Mouse (Mus musculus): ENCODE data around the gene Sfmbt1. TPM values are rescaled to one million over a fixed set of nuclear protein-coding genes. Genes with fewer than 3 reads are reported as not detected.

The Sfmbt1 gene
- 16.9 and 18.1 TPM in 2 replicates for polyA plus RNA-seq (2016; fragmentation: Nextera tagmentation; extraction: Ambion mirVana)

DNA sequence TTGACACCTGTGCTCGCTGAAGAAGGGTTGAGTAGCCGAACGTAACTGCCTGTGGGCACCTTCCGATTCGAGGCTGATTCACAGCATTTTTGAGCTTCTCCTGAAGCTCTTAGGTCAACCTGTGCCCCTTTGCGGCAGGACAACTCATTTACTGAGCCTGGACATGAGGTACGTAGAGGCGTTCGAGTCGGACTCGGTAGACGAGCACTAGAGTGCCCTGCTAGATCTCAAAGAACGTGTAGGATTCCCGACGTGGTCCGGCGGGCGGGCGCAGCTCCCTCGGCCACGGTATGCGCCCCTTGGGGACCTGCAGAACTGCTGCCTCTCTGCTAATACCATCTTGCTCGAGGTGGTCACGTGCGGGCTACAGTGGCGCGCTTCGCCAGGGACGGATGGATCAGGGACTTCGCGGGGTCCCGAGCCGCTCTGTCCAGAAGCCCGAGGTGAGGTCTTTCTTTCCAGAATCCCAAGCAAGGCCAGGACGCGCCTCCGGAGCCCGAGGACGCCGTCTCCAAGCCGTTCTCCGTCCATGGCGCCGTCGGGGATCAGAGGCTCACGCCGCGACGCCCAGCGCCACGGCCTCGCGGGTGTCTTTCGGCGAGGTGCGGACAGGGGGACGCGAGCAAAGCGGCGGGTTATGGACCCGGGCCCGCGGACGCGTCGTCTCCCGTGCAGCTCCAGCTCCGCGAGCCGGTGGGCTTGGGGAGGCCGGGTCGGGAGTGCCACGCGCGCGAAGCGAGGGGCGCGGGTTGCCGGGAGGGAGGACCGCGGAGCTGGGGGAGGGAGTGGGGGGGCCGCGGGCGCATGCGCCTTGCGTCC, at the start of gene Sfmbt1:
TSS of gene Sfmbt1 (plus strand) at position 51 of the 819 bp plus-strand sequence.
- WGBS = 2% methylated on average over 84 of the region's 87 CpGs
- peak within 1 kb of the TSS; percentile 80 for H3K4me2 ChIP-seq
- H3K9me3 ChIP-seq = no peaks in the 10 kb centered on the region
- H3K9ac ChIP-seq (replicated peaks) = peak within 1 kb of the TSS; percentile 89
- H3K36me3 ChIP-seq = no peaks in the 10 kb centered on the region
- peak within 1 kb of the TSS; percentile 95 for H3K27ac ChIP-seq
- peak; percentile 71; the same call in 1 of the 2 replicates for ATAC-seq (ENCODE audit: insufficient number of reproducible peaks, insufficient read depth, low FRiP score, low TSS enrichment, low read depth)
- H3K27me3 ChIP-seq = peaks cover 18% of the 10 kb centered on the region
- peaks cover 10% of the 10 kb centered on the region; the same call in 1 of the 2 replicates for H3K4me1 ChIP-seq (replicated peaks)
- H3K4me3 ChIP-seq (replicated peaks) = peak within 1 kb of the TSS; percentile 87

GRCm38 (mm10) chr14:30666061-30666460, 48.6 kb upstream of the Sfmbt1 start:
- Histone ChIP-seq H3K4me1 (replicated peaks) (no peaks in the 10 kb centered on the region), H3K27me3 (no peaks in the 10 kb centered on the region), H3K36me3 (peaks cover 86% of the 10 kb centered on the region), H3K27ac (no peak overlapping the region), H3K4me3 (replicated peaks) (no peak overlapping the region), H3K9me3 (no peaks in the 10 kb centered on the region), H3K4me2 (no peak overlapping the region), H3K9ac (replicated peaks) (no peak overlapping the region)
- no peak for ATAC-seq (ENCODE audit: insufficient number of reproducible peaks, insufficient read depth, low FRiP score, low TSS enrichment, low read depth)
- WGBS = 75% methylated on average over 3 of the region's 3 CpGs

- Histone ChIP-seq H3K4me2 (no peak overlapping the region), H3K27me3 (no peaks in the 10 kb centered on the region), H3K27ac (no peak overlapping the region), H3K9me3 (no peaks in the 10 kb centered on the region), H3K4me3 (replicated peaks) (no peak overlapping the region), H3K36me3 (peaks cover 86% of the 10 kb centered on the region), H3K9ac (replicated peaks) (no peak overlapping the region), H3K4me1 (replicated peaks) (no peaks in the 10 kb centered on the region)
- no peak for ATAC-seq (ENCODE audit: insufficient number of reproducible peaks, insufficient read depth, low FRiP score, low TSS enrichment, low read depth)
- 94% methylated on average over 4 of the region's 4 CpGs for WGBS
These were observed 48.0 kb upstream of the Sfmbt1 start for GRCm38 (mm10) chr14:30666604-30667003.

DNA sequence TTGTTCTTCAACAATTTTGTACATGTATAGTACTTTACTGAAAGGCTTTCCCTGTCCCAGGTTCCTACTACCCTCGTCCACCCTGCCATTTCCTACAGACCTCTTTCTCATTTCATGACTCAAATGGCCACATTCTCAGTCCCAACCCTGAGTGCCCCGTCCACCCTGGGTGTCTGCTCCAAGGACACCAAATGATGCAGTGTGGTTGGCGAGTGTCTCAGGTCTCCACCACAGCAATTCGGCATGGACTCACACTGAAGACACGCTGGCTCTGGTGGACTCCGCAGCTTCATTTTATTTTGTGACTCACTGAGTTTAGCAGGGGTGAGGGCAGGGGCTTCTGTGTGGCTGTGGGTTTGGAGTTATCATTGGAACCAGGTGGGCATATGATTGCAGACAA, 44.5 kb upstream of the Sfmbt1 start:
- H3K36me3 ChIP-seq = peaks cover 84% of the 10 kb centered on the region

GRCm38 (mm10) chr14:30671095-30671985, 43.3 kb upstream of the Sfmbt1 start:
- H3K9ac ChIP-seq (replicated peaks) = no peak overlapping the region
- H3K4me2 ChIP-seq = no peak overlapping the region
- H3K9me3 ChIP-seq = no peaks in the 10 kb centered on the region
- H3K36me3 ChIP-seq = peaks cover 83% of the 10 kb centered on the region
- no peak overlapping the region for H3K27ac ChIP-seq
- H3K4me3 ChIP-seq (replicated peaks) = no peak overlapping the region
- H3K4me1 ChIP-seq (replicated peaks) = no peaks in the 10 kb centered on the region
- ATAC-seq (ENCODE audit: insufficient number of reproducible peaks, insufficient read depth, low FRiP score, low TSS enrichment, low read depth) = no peak; the same call in 1 of the 2 replicates
- H3K27me3 ChIP-seq = no peaks in the 10 kb centered on the region
- WGBS = 74% methylated on average over 15 of the region's 15 CpGs

More for the DNA sequence above, 44.5 kb upstream of the Sfmbt1 start:
- Histone ChIP-seq H3K4me1 (replicated peaks) (no peaks in the 10 kb centered on the region), H3K9me3 (no peaks in the 10 kb centered on the region), H3K4me3 (replicated peaks) (no peak overlapping the region), H3K27me3 (no peaks in the 10 kb centered on the region), H3K9ac (replicated peaks) (no peak overlapping the region), H3K4me2 (no peak overlapping the region), H3K27ac (no peak overlapping the region)
- no peak for ATAC-seq (ENCODE audit: insufficient number of reproducible peaks, insufficient read depth, low FRiP score, low TSS enrichment, low read depth)
- 90% methylated on average over 6 of the region's 6 CpGs for WGBS

DNA sequence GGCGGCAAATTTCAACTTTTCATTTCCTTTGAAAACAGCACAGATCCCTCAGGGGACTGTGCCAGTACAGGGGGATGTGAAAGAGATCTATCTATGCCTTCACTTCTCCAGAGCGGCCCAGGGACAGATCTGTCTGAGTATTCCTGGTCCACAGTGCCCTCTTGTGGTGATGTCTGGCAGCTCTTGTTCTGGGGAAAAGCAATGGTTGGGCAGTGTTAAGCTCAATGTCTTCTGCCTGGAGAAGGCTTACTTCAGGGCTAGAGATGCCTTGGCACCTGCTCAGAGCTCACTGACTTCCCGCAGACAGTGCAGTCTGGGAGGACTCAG, 42.7 kb upstream of the Sfmbt1 start:
- WGBS = 11% methylated on average over 3 of the region's 3 CpGs
- H3K36me3 ChIP-seq = peaks cover 83% of the 10 kb centered on the region
- no peak overlapping the region for H3K4me3 ChIP-seq (replicated peaks)
- H3K27ac ChIP-seq = no peak overlapping the region
- H3K9me3 ChIP-seq = no peaks in the 10 kb centered on the region
- no peaks in the 10 kb centered on the region for H3K27me3 ChIP-seq
- H3K4me1 ChIP-seq (replicated peaks) = no peaks in the 10 kb centered on the region
- H3K9ac ChIP-seq (replicated peaks) = no peak overlapping the region
- no peak overlapping the region for H3K4me2 ChIP-seq
- peak; percentile 59; the same call in 1 of the 2 replicates for ATAC-seq (ENCODE audit: insufficient number of reproducible peaks, insufficient read depth, low FRiP score, low TSS enrichment, low read depth)

DNA sequence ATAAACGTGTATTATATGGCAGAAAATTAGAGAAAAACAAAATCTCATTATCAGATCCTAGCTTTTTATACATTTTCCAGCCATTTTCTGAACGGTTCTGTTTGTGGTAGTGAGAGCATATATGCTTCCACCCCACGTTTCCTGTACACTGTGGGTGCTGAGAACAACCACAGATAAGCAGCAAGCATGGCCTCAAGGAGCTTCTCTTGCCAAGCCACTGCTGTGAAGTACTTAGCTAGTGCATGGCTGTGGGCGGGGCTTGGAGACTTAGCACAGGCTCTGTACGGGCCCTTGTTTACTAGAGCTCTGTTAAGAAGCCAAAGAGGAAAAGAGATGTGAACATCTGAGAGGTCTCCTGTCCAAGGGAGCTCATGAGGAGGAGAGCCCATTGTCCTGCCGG, 39.7 kb upstream of the Sfmbt1 start:
- WGBS = 76% methylated on average over 6 of the region's 6 CpGs

DNA sequence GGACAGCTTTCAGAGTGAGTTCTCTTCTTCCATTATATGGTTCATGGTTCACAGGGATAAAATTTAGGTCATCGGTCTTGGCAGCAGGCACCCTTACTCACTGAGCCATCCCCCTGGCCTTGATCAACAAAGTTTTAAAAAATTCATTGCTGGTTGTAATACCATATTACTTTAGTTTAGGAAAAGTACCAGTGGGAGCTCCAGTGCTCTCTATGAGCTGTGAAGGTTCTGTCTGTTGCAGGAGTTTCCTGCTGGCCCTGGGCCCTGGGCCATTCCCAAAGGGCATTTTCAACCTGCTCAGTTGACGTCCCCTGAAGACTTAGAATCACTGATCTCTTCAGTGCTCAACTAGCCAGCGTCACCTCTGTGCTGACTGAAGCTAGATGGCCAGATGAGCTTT, 32.5 kb upstream of the Sfmbt1 start:
- WGBS = 89% methylated on average over 3 of the region's 3 CpGs
- ATAC-seq (ENCODE audit: insufficient number of reproducible peaks, insufficient read depth, low FRiP score, low TSS enrichment, low read depth) = no peak

More for the DNA sequence above, 39.7 kb upstream of the Sfmbt1 start:
- Histone ChIP-seq H3K9ac (replicated peaks) (no peak overlapping the region), H3K4me1 (replicated peaks) (no peaks in the 10 kb centered on the region), H3K36me3 (peaks cover 84% of the 10 kb centered on the region), H3K27ac (no peak overlapping the region), H3K4me2 (no peak overlapping the region), H3K27me3 (no peaks in the 10 kb centered on the region), H3K4me3 (replicated peaks) (no peak overlapping the region), H3K9me3 (no peaks in the 10 kb centered on the region)
- ATAC-seq (ENCODE audit: insufficient number of reproducible peaks, insufficient read depth, low FRiP score, low TSS enrichment, low read depth) = no peak

DNA sequence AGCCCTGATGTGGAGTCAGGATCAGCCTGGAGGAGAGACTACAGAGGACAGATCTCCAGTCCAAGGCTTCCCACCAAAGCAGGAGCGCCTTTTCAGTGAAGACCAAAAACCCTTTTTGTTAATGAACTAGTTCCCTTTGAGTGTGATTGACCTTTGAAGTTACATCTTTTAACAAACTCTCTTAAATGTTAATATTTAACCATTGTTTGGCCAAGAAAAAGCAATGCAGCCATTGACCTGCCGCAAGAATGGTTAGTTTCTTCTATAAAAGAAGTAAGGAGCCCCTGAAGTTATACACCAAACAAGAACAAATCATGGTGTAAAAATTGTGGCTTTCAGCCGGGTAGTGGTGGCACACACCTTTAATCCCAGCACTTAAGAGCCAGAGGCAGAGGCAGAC, 24.0 kb upstream of the Sfmbt1 start:
- no peak overlapping the region for H3K27ac ChIP-seq
- WGBS = 92% methylated on average over 3 of the region's 3 CpGs
- peaks cover 61% of the 10 kb centered on the region for H3K36me3 ChIP-seq
- H3K27me3 ChIP-seq = no peaks in the 10 kb centered on the region
- no peaks in the 10 kb centered on the region for H3K4me1 ChIP-seq (replicated peaks)
- ATAC-seq (ENCODE audit: insufficient number of reproducible peaks, insufficient read depth, low FRiP score, low TSS enrichment, low read depth) = no peak
- H3K9me3 ChIP-seq = no peaks in the 10 kb centered on the region
- H3K4me2 ChIP-seq = no peak overlapping the region
- H3K4me3 ChIP-seq (replicated peaks) = no peak overlapping the region
- no peak overlapping the region for H3K9ac ChIP-seq (replicated peaks)

More for the DNA sequence above, 32.5 kb upstream of the Sfmbt1 start:
- Histone ChIP-seq H3K9ac (replicated peaks) (no peak overlapping the region), H3K4me2 (no peak overlapping the region), H3K36me3 (peaks cover 87% of the 10 kb centered on the region), H3K27me3 (no peaks in the 10 kb centered on the region), H3K4me3 (replicated peaks) (no peak overlapping the region), H3K9me3 (no peaks in the 10 kb centered on the region), H3K27ac (no peak overlapping the region), H3K4me1 (replicated peaks) (no peaks in the 10 kb centered on the region)

- Histone ChIP-seq H3K4me2 (no peak overlapping the region), H3K9ac (replicated peaks) (no peak overlapping the region), H3K36me3 (peaks cover 46% of the 10 kb centered on the region), H3K4me1 (replicated peaks) (peaks cover under 1% of the 10 kb centered on the region; the same call in 1 of the 2 replicates), H3K27ac (no peak overlapping the region), H3K4me3 (replicated peaks) (no peak overlapping the region), H3K9me3 (no peaks in the 10 kb centered on the region), H3K27me3 (no peaks in the 10 kb centered on the region)
- 85% methylated on average over 6 of the region's 6 CpGs for WGBS
- ATAC-seq (ENCODE audit: insufficient number of reproducible peaks, insufficient read depth, low FRiP score, low TSS enrichment, low read depth) = no peak
These were observed 22.2 kb upstream of the Sfmbt1 start for GRCm38 (mm10) chr14:30692439-30692838.

GRCm38 (mm10) chr14:30694786-30695185, 19.9 kb upstream of the Sfmbt1 start:
- Histone ChIP-seq H3K4me3 (replicated peaks) (no peak overlapping the region), H3K9me3 (no peaks in the 10 kb centered on the region), H3K27ac (no peak overlapping the region), H3K9ac (replicated peaks) (no peak overlapping the region), H3K4me2 (no peak overlapping the region), H3K4me1 (replicated peaks) (peaks cover 5% of the 10 kb centered on the region; the same call in 1 of the 2 replicates), H3K27me3 (no peaks in the 10 kb centered on the region), H3K36me3 (peaks cover 33% of the 10 kb centered on the region)
- ATAC-seq (ENCODE audit: insufficient number of reproducible peaks, insufficient read depth, low FRiP score, low TSS enrichment, low read depth) = no peak
- 85% methylated on average over 2 of the region's 2 CpGs for WGBS

All from limb, embryonic 12.5 days (tissue).